Mouse (Mus musculus) neutrophil, adult 5-6 weeks (primary cell): Measurements from ENCODE around the gene Ttyh3. TPM values are rescaled to one million over a fixed set of nuclear protein-coding genes. Genes with fewer than 3 reads are reported as not detected.
A peak's percentile ranks its signal among the peaks of the same experiment; 100 is the strongest.

Source experiments
- ATAC-seq: fragments of 151-379, 151-347 bp; 2 replicates; pipeline ENCODE4 v1.8.0; 2017; ENCODE audit warnings: mild to moderate bottlenecking, moderate TSS enrichment; ENCODE audit not compliant: insufficient number of reproducible peaks, poor library complexity, low FRiP score, severe bottlenecking; ENCODE audit errors: extremely low read depth
- total RNA-seq: library from RNA; stranded (forward); fragments of 200-1000 nt; gene quantifications from 2 replicates; pipeline ENCODE4 v1.2.3, GENCODE M21; 2017

The Ttyh3 gene
- total RNA-seq, 1 experiment from 2014 or later = 54.6 TPM

DNA sequence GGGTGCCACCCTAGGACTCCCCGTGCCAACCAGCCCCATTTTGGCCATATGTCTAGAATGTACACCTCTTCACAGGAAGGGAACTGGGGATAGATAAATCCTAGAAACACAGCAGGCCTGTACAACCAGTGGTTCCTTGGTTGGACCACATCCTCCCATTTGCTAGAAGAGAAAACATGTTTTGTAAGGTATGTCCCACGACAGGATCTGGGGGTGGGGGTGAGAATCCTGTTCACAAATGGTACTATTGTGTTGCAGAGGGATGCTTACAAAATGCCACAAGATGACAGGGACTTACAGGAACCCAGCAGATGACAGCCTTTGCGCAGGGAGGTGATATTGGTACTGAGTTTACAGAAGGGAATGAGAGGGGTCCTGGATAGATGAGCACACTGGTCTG is 10.8 kb downstream of the Ttyh3 start:
- no peak for ATAC-seq

DNA sequence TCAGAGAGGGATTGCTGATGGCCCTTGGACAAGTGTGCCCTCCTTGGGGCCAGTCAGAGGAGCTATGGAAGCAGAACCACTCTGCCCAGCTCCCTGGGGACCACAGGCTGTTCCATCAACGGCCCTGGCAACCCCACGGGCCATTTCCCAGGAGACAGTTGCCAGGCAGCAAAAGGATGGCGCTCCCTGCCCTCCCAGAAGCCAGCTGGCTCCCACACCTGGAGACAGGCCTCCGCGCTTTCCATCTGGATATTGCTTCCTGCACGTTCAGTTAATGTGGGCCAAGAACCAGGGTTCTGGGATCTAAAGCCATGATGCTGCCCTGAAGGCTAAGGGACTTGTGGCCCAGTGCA is 11.8 kb downstream of the Ttyh3 start:
- ATAC-seq = no peak

DNA sequence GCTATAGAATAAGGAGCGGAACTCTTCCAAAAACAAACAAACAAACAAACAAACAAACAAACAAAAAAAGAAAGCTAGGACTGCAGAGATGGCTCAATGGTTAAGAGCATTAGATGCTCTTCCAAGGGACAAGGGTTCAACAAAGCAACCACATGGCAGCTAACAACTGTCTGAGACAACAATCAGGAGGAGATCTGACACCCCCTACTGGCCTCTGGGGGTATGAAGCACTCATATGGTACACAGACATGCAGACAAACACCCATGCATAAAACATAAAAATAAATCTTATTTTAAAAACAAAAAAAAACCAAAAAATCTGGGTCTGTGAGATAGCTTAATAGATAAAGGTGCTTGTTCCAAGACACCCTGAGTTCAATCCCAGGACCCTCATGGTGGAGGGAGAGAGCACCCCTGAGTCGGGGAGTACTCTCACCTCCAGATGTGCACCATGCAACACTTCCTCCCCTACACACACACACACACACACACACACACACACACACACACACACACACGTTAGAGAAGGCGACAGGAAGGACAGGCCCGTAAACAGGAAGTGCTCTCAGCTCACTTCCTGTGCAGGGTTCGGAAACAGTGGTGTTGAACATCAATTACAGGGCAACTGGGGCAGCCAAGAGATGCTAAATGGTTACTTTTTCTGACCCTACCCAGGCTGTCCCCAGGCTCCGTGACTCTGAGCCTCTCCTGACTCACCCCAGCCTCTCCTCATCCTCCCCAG is 12.3 kb downstream of the Ttyh3 start:
- peak; percentile 61 for ATAC-seq

DNA sequence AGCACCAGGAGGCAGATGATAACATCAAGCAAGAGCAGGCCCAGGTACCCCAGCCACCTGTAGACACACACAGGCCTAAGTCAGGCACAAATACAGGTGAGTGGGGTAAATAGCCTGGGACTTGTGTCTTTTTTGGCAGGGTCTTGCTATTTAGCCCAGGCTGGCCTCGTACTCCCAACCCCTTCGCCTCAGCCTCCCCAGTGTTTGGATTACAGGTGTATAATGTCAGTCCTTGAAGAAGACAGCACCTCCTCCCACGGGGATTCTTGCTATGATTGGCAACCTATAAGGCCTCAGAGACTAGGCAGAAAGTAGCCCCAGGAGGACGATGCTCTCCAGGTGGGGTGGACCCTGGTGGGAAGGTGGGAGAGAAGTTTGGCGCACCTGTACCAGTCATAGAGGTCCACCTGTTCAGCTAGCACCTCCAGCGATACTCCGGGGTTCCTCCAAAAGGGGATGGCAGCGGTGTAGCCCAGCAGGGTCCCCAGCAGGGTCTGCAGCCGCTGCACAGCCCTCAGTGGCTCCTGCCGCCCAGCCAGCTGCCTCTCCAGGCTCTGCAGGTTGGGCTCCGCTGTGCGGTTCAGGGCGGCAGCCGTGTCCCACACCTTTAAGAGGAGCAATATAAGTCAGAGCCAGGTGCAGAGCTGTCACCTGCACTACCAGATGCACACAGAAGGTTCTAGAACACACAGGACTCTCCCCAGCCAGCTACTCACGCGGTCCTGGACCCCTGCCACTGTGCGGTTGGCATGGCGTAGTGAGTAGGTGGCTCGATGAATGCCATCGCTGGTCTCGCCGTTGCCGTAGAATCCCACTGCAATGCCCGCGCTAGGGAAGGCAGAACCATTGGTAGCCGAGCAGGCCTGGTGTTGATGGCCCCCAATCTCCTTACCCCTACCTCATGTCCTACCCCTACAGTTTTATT is 13.8 kb downstream of the Ttyh3 start:
- no peak for ATAC-seq

DNA sequence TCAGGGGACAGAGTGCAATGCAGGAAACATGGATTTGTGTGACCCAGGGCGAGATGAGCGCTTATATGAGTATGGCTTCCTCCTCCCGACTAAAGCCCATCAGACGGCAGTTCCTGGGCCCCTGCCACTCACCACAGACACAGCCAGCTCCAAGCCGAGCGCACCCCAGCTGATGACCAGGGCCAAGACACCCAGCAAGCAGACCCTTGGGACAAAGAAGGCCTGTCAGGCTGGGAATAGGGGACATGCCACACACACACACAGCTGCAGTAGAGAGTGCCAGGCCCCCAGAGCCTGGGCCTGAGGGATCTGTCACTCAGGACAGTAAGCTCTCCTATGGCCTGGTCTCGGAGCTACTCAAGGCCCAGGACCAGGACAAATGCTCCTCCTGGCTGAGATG is 15.4 kb downstream of the Ttyh3 start:
- no peak for ATAC-seq

DNA sequence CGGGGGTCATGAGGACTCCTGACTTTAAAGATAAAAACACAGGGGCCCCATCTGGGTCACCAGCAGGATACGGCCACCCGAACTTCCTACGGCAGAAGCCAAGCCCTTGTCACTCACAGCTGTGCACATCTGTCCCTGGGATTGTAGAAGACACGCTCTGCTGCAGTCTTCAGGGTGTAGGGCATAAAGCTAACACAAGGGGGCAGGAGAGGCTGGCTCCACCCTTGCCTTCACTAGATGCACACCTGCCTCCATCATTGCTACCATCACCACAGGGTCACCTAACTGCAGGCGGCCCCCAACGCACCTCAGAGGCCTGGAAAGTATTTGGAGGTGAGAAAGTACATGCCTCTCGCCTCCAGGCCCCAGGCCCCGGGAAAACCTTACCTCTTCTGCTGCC is 19.8 kb downstream of the Ttyh3 start:
- peak; percentile 63 for ATAC-seq

DNA sequence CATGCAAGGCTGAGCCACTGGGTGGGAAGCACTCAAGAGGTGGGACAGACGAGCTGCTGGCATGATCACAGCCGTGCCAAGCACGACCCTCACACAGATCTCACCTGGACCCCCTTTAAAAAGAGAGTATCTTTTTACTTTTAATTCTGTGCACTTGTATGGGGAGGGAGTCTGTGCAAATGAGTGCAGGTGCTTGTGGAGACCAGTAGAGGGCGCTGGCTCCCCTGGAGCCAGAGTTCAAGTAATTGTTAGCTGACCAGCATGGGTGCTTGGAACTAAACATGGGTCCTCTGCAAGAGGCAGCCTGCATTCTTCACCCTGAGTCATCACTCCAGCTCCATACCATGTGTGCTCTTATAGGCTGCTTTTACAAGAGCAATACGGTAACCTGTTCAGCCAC is 21.3 kb downstream of the Ttyh3 start:
- ATAC-seq = no peak

DNA sequence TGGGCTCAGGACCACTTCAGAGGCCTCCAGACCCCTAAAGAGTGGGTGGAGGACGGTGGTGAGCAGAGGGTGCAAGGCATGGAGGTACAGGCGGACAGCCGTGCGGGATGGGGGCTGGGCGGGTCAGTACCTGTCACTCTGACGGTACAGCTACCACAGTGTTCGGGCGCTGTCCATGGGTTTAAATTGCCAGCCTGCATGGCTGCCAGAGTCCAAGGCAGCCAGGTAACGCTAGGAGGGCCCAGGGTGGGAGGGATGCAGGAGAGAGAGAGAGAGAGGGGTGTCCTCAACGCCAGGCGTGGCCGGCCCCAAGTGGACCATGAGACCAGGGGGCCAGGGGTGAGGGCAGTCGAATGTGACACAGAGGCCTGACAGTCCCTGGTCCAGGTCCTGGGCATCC is 23.9 kb downstream of the Ttyh3 start:
- ATAC-seq = no peak

DNA sequence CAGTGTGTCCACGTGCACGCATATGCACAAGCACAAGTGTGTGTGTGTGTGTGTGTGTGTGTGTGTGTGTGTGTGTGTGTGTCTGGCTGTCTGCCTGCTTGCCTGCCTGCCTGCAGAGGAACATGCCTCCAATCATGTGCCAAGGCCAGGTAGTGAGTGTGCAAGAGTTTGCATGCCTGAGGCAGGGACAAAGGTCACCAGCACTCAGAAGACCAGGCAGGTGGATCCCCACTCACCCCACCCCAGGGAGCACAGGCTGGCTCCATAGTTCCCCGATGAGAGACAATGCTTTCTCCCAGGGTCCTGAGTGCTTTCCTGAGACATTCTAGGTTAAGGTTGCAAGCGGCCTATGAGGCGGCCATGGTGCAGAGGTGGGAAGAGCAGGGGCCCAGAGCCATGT is 24.6 kb downstream of the Ttyh3 start:
- no peak for ATAC-seq

DNA sequence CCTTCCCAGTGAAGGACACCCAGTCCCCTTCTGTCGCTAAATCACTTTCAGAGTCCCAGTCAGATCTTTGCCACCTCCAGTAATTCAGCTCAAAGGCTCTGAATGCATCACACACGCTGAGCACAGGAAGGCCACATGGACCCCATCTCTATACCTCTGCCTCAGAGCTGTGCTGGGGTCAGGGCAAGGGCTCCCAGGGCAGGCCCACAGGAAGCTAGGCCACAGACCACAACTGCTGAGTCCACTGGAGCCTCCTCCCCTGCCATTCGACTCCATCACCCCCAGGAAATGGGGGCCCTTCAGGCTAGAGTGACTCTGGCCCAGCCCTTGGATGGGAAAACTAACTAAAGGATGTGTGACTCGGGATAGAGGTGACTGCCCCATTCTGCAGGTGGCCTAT is 25.0 kb downstream of the Ttyh3 start:
- ATAC-seq = no peak

DNA sequence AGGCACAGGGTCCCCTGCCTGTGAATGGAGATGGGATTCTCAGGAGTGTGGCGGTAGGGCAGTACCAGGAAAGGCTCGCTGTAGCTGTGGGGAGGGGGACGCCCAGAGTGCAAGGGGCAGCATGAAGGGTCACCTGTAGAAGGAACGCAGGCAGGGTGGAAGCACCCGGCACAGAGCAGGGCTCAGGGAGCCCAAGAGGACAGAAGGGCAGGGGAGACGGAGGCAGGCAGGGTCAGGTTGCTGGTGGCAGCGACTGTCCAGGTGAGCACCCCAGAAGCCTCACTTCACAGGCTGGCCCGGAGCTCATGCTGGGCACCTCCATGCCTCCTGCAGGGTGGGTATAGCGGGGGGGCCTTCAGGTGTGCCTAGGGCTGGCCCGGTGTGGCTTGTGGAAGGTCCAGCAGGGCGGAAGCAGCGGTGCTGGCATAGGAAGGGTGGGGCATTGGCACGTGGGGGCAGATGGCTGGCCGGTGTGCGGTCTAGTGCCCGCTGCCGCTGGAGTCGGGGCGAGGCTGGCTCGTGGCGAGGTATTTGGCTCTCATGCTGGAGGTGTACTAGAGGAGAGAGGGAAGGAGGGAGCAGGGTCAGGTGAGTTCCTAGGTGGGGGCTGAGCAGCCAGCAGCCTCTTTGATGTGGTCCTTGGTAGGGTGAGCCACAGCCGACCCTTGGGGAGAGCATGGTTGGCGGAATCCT is 25.7 kb downstream of the Ttyh3 start:
- ATAC-seq = no peak

DNA sequence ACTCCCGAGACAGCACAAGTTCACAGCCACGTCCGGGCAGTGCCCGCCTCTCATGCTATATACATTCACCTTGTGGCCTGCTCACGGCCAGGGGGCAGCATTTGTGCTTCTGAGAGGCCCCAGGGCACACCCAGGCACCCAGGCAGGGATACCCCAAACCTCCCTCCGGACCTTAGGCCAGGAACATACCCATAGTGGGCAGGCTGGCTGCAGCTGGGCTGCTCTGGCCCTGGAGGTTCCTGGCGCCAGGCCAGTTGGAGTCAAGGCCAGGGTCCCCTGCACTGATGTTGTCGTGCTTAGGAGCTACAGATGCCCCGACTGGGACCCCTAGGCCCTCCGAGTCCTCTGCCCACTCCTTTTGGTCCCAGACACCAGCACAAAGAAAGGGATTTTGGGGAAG is 27.3 kb downstream of the Ttyh3 start:
- no peak for ATAC-seq

DNA sequence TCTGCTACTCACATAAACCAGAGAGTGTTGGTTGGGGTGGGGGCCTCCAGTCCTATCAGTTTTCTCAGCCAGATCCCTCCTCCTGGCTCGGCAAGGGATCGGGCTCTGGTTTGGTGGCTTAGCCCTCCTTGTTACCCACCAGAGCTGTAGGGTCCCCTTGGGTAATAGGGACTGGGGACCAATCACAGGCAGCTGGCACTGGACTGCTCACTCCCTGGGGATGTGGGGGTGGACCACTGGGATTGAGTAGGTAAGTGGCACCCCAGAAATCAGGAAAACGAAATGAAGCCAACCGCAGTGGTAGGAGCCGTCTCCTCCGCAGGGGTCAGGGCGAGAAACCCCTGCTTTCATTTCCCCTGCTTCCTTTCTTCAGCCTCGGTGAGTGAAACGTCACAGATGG is 27.7 kb downstream of the Ttyh3 start:
- ATAC-seq = no peak

DNA sequence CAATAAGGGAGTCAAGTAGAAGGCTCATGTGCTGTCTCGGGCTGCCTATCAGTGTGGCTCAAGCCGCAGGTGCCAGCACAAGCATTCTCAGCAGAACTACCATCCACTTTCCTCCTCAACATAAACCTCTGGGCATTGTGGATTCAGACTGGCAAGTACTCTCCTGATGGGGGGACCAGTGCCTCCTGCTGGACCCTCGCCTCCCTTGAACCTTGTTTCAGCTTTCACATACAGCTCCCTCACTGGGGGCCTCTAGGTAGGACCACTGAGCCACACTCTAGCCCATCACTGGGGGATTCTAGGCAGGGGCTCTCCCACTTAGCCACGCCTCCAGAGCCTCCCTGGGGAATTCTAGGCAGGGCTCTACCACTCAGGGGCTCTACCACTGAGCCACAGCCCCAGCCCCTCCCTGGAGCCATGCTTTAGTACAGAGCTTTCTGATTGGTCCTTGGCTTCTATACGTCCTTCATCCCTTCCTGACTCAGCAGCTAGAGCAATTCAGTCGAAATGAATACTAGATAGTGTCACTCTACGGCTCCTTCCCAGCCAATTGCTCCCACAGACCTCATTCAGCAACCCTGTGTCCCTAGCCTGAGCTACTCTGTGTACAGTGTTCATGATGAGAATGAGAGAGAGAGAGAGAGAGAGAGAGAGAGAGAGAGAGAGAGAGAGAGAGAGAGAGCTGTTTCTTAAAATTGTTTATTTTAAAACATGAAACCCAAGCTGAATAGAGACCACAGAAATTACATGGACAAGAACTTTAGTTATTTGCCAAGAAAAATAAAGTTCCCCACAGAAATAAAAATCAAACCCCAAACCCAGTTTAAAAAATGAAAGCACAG is 28.7 kb downstream of the Ttyh3 start:
- ATAC-seq = no peak

DNA sequence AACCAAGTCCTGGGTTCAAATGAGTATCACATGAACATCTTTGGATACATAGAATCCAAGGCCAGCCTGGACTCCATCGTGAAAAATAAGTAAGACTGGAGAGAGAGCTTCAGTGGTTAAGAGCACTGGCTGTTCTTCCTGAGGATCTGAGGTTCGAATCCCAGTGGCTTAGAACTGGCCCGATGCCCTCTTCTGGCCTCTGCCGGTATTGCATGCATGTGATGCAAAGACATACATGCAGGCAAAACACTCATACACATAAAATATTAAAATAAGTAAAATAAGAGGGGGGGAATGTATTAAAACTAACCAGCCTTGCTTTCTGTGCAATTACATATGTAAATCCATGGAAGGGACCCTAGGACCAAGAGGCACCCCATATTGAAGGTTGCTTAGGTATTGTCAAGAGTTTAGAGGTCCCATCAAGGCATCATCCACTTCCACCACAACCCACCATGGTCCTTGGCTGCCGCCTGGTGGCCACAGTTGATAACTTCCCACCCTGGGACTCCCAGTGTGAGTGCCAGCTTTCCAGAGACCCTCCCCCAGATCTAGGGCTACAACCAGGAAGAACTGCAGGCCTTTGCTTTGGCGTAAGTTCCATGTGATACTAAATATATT is 29.6 kb downstream of the Ttyh3 start:
- ATAC-seq = 0 out of 2 replicates have a peak, but pooled peaks have one; percentile 24

DNA sequence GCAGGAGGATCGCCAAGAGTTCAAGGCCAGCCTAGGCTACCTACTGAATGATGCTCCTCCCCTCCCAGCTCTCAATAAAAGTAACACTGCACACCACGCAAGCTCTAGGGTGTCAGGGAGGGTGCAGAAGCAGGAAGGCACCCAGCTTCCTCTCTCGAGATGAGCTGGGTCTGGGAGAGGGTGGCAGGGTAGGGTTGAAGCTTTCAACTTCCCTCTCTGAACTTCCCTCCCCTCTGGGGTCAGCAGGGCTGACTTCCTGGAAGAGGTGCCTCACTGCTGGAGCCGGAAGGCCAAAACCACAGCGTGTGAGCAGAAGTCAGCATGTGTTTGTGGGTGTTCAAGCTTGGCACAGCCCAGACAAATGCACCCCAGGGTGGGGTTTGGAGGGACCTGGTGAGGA is 31.1 kb downstream of the Ttyh3 start:
- peak; percentile 80 for ATAC-seq

DNA sequence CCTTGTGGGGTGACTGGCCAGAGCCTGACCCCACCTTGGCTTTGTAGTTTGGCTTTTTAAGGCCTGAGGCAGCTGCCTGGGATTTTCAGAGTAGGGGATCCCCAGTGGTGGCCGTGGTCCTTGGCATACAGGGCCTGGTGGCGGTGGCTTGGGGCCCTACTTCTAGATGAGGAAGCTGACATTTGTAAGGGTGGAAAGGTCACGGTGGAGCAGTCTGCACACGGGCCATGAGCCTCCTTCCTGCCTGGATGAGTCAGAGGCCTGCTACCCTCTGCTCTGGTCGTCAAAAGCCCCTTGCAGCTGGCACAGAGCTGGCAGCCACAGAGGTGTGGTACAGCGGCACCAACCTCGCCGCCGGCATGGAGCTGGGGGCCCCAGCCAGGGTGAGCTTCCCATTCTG is 32.1 kb downstream of the Ttyh3 start:
- peak; percentile 60 for ATAC-seq

DNA sequence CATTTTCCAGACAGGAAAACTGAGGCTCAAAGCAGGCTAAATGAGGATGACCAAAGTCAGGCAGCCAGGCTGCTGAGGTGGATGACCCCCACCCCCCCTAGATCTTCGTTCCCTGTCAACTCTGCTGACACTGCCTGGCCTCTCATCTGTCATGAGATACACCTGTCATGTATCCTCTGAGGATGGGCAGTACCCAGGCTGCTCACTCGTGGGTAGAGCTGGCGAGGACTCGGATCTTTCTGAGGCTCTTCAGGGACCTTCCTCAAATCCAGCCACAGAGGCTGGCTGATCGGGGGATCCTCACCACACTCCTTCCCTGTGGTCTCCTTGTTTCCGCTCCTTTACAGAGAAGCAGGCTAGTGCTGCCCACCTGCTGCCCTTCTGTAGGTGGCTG is 32.7 kb downstream of the Ttyh3 start:
- ATAC-seq = no peak
